Mouse (Mus musculus) heart, adult 2 months (tissue): ENCODE measurements around the gene Cep135. TPM values are rescaled to one million over a fixed set of nuclear protein-coding genes. Genes with fewer than 3 reads are reported as not detected.

ENCODE experiments used
- DNase-seq, 2 experiments: peaks; one replicate each; pipeline ENCODE4 v3.0.0; 2021
- H3K27ac ChIP-seq: fragments of 200-600 bp; 2 replicates; pipeline ENCODE4 v1.8.1; 2022
- H3K27me3 ChIP-seq: fragments of 200-500 bp; 2 replicates; pipeline ENCODE4 v1.6.1; 2012; ENCODE audit warnings: mild to moderate bottlenecking, low read length, inconsistent platforms, mixed read lengths; ENCODE audit not compliant: control insufficient read depth, insufficient read depth
- H3K36me3 ChIP-seq: fragments of 200-500 bp; 2 replicates; pipeline ENCODE4 v1.6.1; 2012; ENCODE audit warnings: low read length, inconsistent platforms; ENCODE audit not compliant: control insufficient read depth, insufficient read depth
- H3K4me1 ChIP-seq: fragments of 200-500 bp; 2 replicates; pipeline ENCODE4 v1.6.1; 2011; ENCODE audit warnings: low read length; ENCODE audit not compliant: control insufficient read depth, insufficient read depth
- H3K4me3 ChIP-seq: fragments of 200-600 bp; 2 replicates; pipeline ENCODE4 v1.8.1; 2022
- H3K79me2 ChIP-seq: fragments of 200-500 bp; replicated peaks from 2 replicates; pipeline ENCODE4 v1.6.1; 2012; ENCODE audit warnings: mild to moderate bottlenecking, inconsistent platforms, low read length, moderate library complexity, mixed read lengths; ENCODE audit not compliant: control insufficient read depth, insufficient read depth
- H3K9ac ChIP-seq: fragments of 200-500 bp; 2 replicates; pipeline ENCODE4 v1.6.1; 2012; ENCODE audit warnings: low read depth, mild to moderate bottlenecking, control low read depth, inconsistent platforms, low read length, mixed read lengths
- CTCF ChIP-seq: fragments of 200-600 bp; IDR thresholded peaks from 2 replicates; pipeline ENCODE4 v1.8.1; 2022; ENCODE audit warnings: antibody characterized with exemption, mild to moderate bottlenecking, moderate library complexity
- EP300 ChIP-seq: fragments of 200-500 bp; IDR thresholded peaks from 2 replicates; pipeline ENCODE4 v1.6.1; 2011; ENCODE audit warnings: low read depth, low read length, control low read depth; ENCODE audit not compliant: insufficient read depth
- POLR2A ChIP-seq: fragments of 200-500 bp; IDR thresholded peaks from 2 replicates; pipeline ENCODE4 v1.6.1; 2011; ENCODE audit warnings: mild to moderate bottlenecking, low read depth, low read length, control low read depth; ENCODE audit not compliant: insufficient read depth
- WGBS: fragments of 180-500 bp; shearing (Covaris S2); methylation state at CpG from one replicate; pipeline ENCODE4 v1.1.7; 2018; 5-methylcytosine and 5-hydroxymethylcytosine counted together
- intact Hi-C: fragments of 180-260 bp; cut with DNase I; formaldehyde crosslinking; loops from one replicate; pipeline ENCODE4 v1.15.1; 2025
- polyA plus RNA-seq: library from polyadenylated mRNA; depleted of rRNA; stranded (reverse); fragments of >200 nt; gene quantifications from 2 replicates; pipeline ENCODE4 v1.2.3, GENCODE M21; 2012
- total RNA-seq, 2 experiments: library from RNA; stranded (reverse); gene quantifications; 2 replicates each; pipeline ENCODE4 v1.2.3; 2021

The Cep135 gene
- total and polyA plus RNA-seq, 3 experiments = 0.94 to 3.5 (median 3.0) TPM

DNA sequence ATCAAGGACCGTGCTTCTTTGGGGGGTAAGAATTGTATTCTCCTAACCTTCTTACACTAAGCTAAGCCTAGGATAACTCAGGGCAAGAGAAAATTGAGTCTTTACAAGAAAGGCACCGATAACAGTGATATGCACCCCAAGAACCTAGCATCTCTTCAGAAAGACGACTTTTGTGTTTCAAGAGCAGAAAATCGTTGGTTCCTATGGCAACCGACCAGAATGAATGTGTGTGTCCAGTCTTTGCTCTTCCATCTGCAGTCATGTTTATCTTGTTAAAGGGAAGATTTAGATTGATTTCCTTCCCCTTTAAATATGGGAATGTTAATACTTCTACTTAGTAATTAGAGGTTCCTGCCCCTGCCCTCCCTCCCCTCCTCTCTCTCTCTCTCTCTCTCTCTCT lies 95.0 kb downstream of the Cep135 start:
- TF ChIP-seq CTCF (no peak), POLR2A (no peak), EP300 (no peak)
- intact Hi-C loops = no loop called here
- H3K36me3 ChIP-seq = no peaks in the 10 kb centered on the region
- WGBS = 79% methylated on average over 5 of the region's 5 CpGs
- H3K27ac ChIP-seq = no peak overlapping the region
- no peaks in the 10 kb centered on the region for H3K79me2 ChIP-seq
- no peak overlapping the region for H3K9ac ChIP-seq
- no peak overlapping the region for H3K4me3 ChIP-seq
- no peaks in the 10 kb centered on the region for H3K4me1 ChIP-seq
- no peak for DNase-seq
- H3K27me3 ChIP-seq = no peaks in the 10 kb centered on the region

DNA sequence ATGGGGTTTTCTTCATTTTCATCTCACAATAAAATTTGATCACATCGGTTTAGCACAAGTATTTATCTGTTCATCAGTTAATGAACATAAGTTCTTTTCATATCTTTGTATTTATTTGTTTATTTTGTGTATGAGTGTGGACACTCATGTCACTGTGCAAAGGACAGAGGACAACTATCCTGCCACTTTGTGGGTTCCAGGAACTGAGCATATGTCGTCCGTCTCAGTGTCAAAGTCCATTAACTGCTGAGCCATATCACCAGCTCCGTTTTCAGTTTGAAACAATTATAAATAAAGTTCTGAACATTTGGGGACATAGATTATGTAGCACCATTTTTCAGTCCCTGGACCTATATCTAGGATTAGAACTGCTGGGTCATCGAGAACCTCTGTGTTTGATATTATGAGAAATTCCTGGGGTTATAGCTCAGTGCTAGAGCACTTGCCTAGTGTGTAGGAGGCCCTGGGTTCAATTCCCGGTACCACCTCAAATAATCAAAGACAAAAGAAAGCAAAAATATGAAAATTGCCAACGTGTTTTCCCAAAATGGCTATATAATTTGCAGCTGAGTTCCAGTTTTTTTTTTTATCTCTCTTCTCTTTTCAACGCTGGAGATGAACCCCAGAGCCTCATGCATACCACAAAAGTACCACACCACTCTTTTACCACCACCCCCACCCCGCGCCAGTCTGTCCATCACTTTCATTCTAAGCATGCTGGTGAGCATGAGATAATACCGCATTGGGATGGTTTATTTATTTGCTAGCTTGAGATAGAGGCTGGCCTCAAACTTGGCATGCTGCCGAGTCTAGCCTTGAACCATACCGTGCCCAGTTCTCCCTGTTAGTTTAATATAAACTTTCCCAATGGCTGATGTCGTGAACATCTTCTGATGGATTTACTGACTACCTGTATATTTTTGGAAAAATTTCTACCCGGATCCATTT lies 96.4 kb downstream of the Cep135 start:
- no peaks in the 10 kb centered on the region for H3K27me3 ChIP-seq
- 81% methylated on average over 15 of the region's 15 CpGs for WGBS
- intact Hi-C loops = no loop called here
- H3K9ac ChIP-seq = no peak overlapping the region
- no peak for TF ChIP-seq CTCF
- TF ChIP-seq POLR2A = no peak
- TF ChIP-seq EP300 = no peak
- H3K4me1 ChIP-seq = no peaks in the 10 kb centered on the region
- H3K36me3 ChIP-seq = no peaks in the 10 kb centered on the region
- H3K79me2 ChIP-seq = no peaks in the 10 kb centered on the region
- no peak overlapping the region for H3K4me3 ChIP-seq
- DNase-seq = no peak
- no peak overlapping the region for H3K27ac ChIP-seq

- no peak overlapping the region for H3K9ac ChIP-seq
- no peak for DNase-seq
- no peak for TF ChIP-seq EP300
- no peak for TF ChIP-seq POLR2A
- no peak for TF ChIP-seq CTCF
- H3K27ac ChIP-seq = no peak overlapping the region
- H3K4me1 ChIP-seq = no peaks in the 10 kb centered on the region
- 77% methylated on average over 10 of the region's 10 CpGs for WGBS
- H3K79me2 ChIP-seq = no peaks in the 10 kb centered on the region
- H3K36me3 ChIP-seq = no peaks in the 10 kb centered on the region
- intact Hi-C loops = no loop called here
- H3K4me3 ChIP-seq = no peak overlapping the region
- H3K27me3 ChIP-seq = no peaks in the 10 kb centered on the region
These were observed 99.6 kb downstream of the Cep135 start for GRCm38 (mm10) chr5:76687961-76688600.

DNA sequence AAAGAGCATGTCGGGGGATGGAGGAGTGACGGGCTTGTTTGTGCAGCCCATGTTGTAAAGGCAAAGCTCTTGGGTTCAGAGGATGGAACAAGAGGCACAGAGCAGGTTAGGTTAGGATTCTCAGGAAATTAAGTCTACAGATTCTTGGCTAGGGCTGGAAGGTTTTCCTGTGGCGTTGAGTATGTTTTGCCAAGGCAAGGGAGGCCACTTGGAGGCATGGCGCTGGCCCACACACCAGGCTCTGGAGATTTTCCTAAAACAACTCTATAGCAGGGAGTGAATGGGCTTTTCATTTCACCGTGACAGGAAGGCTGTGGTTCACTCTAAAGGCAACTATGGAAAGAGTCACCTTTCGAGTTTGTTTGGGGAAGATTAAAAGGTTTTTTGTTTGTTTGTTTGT lies 100.1 kb downstream of the Cep135 start:
- intact Hi-C loops = no loop called here
- TF ChIP-seq EP300 (no peak), CTCF (no peak), POLR2A (no peak)
- H3K27ac ChIP-seq = no peak overlapping the region

DNA sequence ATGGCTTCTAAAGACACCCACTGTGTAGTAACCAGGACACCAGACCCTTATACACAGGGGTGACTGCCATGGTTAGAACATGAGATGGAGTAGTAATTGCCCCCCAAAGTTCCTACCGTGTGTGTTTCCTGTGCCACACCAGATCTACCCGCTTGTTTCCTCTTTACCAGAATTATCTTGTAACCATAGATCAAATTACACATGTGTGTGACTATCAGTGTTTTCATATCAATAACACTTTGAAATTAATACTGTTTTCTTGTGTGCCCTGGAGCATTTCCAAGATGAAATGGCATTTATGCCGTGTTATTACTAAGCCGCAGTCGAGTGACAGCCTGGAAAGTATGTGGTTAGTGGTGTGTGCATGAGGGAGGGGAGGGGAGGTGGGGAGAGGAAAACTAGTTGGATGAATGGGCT lies 101.7 kb downstream of the Cep135 start:
- no peaks in the 10 kb centered on the region for H3K27me3 ChIP-seq
- TF ChIP-seq CTCF (no peak), EP300 (no peak), POLR2A (no peak)
- intact Hi-C loops = no loop called here
- no peaks in the 10 kb centered on the region for H3K4me1 ChIP-seq
- H3K79me2 ChIP-seq = no peaks in the 10 kb centered on the region
- no peak overlapping the region for H3K9ac ChIP-seq
- H3K4me3 ChIP-seq = no peak overlapping the region
- no peaks in the 10 kb centered on the region for H3K36me3 ChIP-seq
- H3K27ac ChIP-seq = no peak overlapping the region
- 70% methylated on average over 5 of the region's 5 CpGs for WGBS
- DNase-seq = no peak

More for the DNA sequence above, 100.1 kb downstream of the Cep135 start:
- Histone ChIP-seq H3K36me3 (no peaks in the 10 kb centered on the region), H3K27me3 (no peaks in the 10 kb centered on the region), H3K4me3 (no peak overlapping the region), H3K79me2 (no peaks in the 10 kb centered on the region), H3K4me1 (no peaks in the 10 kb centered on the region), H3K9ac (no peak overlapping the region)
- 71% methylated on average over 6 of the region's 6 CpGs for WGBS
- DNase-seq = no peak

GRCm38 (mm10) chr5:76691251-76691650 lies 102.8 kb downstream of the Cep135 start:
- intact Hi-C loops = no loop called here
- Histone ChIP-seq H3K4me1 (no peaks in the 10 kb centered on the region), H3K36me3 (no peaks in the 10 kb centered on the region), H3K27ac (no peak overlapping the region), H3K9ac (no peak overlapping the region), H3K4me3 (no peak overlapping the region), H3K27me3 (no peaks in the 10 kb centered on the region), H3K79me2 (no peaks in the 10 kb centered on the region)
- DNase-seq = no peak
- 88% methylated on average over 5 of the region's 5 CpGs for WGBS
- no peak for TF ChIP-seq EP300
- no peak for TF ChIP-seq POLR2A
- TF ChIP-seq CTCF = no peak
